Mouse (Mus musculus) adrenal gland, postnatal 4 days (tissue): Measurements from ENCODE around the gene Ccni. TPM values are rescaled to one million over a fixed set of nuclear protein-coding genes. Genes with fewer than 3 reads are reported as not detected.

Source experiments
- DNase-seq, 2 experiments: peaks; one replicate each; pipeline ENCODE4 v3.0.0; 2021 to 2022; ENCODE audit warnings: low spot score in 2 of 2, mixed read lengths in 2 of 2
- total RNA-seq, 2 experiments: library from RNA; stranded (reverse); gene quantifications; 2 replicates each; pipeline ENCODE4 v1.2.3; 2021

Ccni gene
- total RNA-seq, 2 experiments from 2014 or later, result 203 to 219 TPM

DNA sequence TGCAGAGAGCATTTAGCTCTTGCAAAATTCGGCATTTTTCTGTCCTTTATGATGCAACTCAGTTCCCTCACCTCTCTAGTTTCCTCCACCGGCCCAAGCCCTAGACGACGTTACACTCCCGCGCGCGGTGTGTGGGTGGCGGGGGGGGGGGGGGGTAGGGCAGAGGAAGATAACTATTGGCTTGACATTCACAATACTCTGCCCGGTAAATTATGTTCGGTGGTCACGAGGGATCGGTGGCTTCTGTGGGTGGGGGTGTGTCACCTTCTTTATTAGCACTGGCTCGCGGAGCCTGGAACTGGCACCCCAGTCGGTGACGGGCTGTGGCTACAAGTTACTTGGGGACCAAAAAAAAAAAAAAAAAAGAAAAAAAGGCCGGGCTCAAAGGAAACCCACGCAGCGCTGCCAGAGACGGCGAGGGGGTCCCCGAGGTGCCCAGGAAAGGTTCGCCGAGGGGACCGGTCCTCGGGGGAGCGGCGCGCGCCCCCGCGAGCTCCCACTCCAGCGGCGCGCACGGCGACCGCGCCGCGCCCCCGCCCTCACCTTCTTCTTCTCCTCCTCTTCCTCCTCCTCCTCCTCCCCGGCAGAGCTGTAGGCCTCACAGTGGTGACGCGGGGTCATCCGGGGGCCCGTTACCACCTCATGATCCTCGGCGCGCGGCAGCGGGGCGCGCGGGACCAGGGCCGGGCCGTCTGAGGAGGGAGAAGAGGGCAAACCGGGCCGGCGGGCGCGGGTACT is 755 bp downstream of the Ccni start:
- peak; percentile 19 to 23 for DNase-seq

DNA sequence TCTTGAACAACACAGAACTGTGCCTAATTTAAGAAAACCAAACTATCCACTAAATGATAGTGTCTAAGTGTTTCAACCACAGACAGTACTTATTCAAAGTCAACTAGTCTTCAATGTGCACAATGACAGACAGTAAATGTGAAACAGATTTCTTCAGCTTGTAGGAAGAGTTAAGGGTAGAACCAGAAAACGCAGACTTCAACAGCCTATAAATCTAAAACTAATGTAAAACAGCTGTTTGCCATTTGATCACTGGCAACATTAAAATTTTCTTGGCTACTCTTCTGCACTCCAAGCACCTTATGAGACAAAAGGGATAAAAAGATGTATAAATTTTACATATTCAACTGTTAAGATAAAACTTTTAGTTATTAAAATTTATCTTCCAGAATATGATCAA is 5.1 kb downstream of the Ccni start:
- DNase-seq, result no peak

DNA sequence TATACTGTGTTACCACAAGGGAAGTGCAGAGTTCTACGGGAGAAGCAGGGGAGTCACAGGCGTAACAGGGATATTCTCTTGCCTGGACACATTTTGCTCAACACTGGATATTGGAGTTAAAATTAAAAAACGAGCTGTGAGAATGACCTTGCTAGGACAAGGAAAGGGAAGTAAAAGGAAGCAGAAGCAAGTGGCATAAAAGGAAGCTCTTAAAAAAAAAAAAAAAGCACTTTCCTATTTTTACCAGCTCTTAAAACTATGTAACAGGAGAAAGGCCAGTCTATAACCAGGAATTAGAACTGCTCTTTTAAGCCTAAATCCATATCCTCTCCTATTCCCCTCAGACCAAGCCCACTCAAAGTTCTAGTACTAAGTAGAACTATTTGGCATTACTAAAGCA is 8.1 kb downstream of the Ccni start:
- no peak for DNase-seq

DNA sequence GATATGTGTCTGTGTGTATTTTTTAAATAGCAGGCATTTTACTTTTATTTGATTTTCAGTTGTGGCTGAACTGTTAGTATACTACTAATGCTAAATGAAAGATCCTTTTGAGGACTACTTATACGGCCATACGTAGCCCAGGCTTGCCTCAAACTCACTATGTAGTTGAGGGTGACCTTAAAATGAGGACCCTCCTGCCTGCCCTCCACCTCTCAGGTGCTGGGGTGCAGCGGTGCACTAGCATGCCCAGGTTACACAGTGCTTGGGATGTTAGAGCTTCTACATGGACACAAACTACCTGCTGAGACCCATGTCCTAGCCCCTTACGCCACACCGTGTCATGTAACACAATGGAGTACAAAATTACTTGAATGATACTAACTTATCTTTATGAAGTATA is 15.9 kb downstream of the Ccni start:
- no peak for DNase-seq

DNA sequence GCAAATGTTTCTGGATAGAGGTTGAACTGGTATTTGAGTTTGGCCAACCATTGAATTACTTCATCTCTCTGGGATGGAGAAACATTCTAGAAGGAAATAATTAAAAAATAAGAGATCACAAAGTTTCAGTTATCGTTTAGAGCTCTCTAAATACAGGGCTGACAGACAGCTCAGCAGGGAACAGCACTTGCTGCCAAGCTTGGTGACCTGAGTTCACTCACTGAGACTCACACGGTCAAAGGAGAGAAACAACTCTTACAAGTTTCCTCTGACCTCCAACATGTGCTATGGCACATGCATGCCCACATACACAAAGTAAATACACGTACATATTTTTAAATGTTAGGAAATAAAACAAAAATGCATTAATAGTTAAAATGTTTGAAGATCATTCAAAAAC is 16.7 kb downstream of the Ccni start:
- no peak for DNase-seq

DNA sequence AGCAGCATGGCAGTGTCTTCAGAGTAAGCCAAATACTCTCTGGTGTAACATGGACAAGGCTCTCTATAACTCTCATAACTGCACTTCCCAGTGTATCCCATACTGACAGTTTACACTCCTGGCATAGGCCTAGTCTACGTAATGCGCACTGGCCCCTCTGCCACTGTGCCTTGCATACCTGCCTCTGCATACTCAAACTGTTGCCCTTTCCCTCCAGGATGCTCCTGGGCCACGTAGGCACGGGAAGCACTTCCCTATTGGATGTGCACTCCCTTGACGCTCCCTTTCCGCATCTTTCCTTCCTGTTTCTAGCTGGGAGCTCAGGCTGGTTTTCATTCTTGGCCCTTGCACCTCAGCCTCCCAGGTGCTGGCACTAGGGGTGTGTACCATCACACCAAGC is 21.7 kb downstream of the Ccni start:
- no peak for DNase-seq

DNA sequence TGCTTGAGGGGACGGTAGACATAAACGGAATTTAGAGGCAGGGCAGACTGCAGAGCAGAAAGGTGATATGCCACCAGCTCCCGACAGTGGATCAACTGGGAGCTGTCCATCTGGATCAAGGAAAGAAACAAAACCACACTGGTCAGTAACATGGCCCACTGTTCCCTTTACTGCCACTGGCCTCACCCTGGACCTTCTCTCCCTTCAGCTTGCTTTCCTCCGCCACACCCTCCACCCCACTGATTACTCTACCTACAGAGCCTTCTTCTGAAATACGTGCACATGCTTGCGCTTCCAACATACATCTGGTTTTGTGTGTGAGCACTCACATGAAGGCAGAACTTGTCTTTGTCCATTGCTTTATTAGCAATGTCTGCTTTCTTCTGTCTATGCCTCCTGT is 23.0 kb downstream of the Ccni start:
- DNase-seq, result no peak

DNA sequence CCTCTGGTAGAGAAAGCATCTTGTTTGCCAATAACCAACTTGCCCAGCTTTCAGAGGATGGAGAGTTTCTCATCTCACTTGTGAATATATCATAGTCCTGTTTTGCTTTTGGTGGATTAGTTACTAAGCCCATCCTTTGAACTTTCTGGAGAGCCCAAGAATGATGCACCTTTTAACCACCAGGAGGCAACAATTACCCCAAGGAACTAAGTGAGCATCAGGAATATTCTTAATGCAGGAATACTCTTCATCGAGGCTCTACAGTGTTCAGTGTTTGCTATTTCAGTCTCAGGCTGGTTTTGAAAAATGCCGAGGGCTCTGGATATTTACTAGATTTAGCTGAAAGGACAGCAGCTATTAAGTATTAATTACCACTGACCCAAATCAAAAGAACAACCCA is 26.0 kb downstream of the Ccni start:
- DNase-seq, result no peak

DNA sequence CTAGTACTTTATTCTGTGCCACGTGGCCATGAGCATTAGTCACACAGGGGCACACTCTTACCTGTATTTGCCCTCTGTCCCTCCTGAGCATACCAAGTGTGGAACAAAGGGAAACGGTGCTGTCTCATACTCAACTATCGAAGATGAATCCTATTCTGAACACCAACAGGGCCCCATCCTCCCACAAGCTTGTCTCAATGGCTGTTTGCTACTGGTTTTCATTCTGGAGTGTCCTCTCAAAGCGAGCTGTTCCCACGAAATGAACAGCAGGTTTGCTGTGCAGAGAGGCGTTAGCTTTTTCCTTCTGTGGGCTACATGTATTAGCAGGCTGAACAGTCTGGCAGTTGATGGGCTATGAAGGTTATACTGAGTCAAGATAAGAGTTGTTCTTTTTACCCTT is 27.7 kb downstream of the Ccni start:
- DNase-seq, result no peak

DNA sequence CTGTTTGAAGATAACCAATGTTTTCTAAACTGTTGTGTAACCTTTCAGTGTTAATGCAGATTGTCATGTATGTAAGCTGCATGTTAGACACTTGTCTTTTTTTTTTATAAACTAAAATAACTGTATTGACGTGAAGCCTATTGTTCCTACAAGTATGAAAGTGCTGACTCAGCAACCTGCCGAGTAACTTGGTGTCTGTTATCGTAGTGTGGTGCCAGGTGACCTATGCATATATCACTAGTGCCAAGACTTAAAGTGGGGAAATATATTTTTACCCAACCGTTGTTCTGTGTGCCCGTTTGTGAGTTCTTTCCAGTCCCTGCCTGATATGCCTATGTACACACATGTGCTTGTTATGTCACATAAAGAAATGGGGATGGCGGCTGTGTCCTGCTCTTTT is 31.6 kb downstream of the Ccni start:
- no peak for DNase-seq

DNA sequence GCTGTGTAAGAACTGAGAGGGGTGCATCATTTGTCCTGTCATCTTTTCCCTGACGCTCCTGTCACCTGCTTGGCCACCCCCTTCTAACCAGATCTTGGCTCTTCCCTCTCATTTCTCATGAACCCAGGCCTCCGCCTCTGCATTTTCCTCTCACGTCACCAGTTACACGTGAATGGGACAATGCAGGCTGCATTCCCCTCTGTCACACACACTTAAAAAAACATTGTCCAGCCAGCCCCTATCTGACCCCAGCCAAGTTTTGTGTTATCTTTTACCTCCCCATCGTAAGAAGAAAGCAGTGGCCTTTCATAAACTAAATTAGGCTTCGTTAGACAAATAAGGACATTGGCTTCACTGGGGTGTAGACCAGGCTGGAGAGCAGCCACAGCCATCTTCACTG is 33.8 kb downstream of the Ccni start:
- no peak for DNase-seq

DNA sequence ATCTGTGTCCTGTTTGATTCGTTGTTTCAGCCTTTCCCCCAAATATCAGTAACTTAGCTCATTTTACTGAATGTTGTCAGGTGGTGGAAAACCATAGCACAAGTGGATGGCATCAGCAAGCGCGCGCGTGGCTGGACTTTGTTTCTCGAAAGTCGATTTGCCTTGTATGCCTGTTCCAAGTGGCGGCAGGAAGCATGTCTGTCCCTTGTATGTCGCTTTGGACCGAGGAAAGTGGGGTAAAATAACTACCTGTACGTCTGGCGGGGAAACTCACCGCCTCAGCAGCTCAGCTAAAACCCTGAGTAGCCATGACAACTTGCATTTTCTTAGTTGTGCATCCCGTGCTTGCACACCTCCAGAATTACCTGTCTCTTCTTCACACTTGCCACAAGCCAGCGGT is 34.9 kb downstream of the Ccni start:
- no peak for DNase-seq

DNA sequence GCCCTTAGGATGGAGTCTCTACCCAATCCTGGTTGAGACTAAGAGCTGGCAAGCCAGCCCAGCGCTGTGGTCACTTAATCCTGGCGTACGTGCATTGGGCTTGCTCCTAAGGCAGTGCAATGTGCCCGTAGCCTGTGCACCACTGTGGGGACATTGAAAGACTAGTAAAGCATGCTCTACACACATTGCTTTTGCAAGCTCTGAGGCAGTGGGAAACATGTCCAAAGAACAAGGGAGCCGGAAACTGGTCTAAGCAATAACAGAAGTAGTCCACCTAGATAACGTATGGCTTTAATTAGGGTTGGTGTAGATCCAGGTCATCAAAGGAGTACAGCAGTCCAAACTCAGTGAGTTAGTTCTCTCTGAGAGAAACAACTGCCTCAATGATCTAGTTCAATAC is 37.6 kb downstream of the Ccni start:
- DNase-seq, result no peak

DNA sequence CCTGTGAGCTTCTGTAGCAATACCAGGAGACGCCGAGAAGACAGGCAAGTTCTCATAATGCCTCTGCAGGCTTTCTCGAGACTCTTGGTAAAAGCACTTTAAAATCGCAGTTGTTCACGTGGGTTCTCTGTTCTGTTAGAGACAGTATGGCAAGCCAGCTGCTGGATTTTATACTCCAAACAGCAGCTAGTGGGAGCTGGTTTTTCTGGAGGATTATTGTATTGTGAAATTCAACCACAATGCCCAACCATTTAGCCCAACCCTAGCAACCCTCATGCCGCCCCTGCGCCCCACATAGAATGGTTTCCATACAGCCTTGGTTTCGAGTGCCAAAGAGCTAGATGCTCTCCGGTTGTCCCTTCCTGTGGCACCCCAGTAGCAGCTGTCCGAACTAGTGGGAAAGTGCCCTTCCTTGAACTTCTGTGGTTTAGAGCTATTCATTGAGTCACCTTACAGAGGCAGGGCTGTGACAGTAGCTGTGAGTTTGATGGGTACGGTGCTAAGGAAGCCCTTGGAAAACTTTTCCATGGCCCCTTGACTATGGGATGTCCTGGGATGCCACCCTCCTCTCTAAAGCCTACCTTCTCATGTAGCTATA is 38.3 kb downstream of the Ccni start:
- no peak for DNase-seq

DNA sequence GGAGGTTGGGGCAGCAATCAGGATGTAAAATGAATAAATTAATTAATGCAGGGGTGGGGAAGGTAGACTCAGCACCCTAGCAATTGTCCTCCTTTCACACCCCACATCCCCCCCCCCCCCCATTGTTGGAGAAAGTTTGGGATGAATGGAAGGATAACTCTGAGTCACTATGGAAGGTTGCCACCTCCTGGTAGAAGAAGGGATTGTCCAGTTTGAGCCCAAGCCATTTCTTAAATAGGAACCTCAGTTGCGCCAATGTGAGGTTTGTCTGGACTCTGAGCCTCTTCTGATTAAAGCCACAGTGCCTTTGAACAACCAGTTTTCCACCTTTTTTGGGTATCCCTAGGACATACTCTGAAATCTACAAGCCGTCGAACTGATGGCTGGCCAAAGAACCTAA is 42.8 kb downstream of the Ccni start:
- DNase-seq, result no peak

DNA sequence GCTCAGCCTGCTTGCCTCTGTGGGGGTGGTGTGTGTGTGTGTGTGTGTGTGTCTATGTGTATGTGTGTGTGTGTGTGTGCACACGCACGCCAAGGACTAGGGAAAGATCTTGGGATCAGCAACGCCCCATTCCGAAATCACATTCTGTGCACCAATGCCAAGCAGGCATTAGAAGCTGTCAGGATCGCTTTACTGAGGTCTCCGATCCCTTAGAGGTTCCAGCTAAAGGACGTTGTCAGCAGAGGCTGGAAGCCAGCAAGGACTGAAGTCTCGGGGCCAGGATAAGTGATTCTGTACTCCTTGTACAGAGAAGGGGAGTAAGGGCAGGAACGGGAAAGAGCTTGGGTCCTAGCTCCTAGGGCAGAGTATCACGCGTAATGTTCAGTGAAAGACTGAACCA is 51.9 kb downstream of the Ccni start:
- no peak for DNase-seq

DNA sequence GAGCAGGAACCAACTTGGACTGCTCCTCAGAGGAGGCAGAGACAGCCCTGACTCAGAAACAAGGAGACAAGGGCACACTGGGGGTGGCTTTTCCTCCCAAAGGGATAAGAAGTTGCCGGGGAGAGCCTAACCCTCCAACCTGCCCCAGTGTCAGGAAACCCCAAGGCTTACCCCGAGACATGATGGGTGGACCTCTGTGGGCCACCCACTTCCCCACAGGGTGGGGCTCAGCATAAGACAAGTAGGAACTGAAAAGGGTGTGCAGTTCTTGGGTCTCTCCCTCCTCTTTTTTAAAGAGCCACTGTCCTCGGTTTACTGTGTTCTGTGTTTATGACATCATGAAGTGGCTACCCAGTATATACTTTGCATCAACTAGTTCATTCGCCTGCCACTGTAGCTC is 53.8 kb downstream of the Ccni start:
- DNase-seq, result no peak

DNA sequence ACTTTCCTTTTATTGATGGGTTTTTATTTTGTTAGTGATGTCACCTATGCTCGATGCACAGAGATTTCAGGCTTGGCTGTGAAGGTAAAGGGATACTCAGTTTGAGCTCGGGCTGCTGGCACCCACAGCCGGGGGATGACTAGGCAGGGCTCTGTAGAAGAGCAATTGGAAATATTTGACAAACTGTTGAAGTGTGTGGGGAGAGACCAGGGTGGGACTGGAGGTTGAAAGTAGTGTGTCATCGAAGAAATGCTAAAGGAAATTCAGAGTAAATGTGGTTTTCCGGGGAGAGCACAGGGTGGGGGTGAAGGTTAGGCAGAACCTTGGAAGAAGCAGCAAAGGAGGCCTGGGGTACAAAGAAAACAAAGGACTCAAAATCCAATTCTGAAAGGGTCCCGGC is 54.3 kb downstream of the Ccni start:
- no peak for DNase-seq

DNA sequence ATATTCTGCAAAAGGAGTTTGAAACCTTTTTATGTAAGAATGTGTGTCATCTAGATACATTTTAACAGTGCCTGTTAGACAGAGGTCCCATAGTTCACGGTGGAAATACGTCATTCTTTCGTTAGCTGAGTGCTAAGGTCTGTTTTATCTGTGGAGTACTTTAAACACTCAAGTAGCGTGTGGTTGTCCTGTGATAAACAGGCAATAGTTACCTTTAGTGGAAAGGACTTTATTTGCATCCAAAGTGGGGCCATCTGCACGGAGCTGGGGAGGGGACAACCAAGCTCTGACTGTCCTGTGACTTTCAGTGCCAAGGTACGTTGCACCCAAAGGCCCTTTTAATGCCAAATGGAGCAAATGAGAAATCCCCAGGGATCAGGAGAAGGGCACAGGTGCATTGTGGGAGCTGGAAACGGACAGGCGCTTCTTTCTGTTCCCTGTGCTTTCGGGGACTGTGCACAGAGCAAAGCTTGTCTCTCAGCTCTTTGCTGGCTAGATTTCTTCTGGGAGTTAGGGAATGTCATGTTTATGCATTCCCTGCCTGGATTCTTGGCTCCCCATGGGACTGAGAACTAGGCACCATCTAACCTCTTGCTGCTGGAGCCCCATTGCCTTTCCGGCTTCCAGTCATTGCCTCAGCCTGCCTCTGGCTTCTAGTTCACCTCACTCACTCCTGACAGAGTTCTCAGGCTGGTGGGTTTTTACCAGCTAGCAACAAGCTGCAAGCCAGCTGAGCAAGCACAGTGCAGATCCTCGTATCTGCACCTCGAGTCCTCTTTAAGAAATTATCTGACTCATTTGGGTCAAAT is 56.1 kb downstream of the Ccni start:
- no peak for DNase-seq

DNA sequence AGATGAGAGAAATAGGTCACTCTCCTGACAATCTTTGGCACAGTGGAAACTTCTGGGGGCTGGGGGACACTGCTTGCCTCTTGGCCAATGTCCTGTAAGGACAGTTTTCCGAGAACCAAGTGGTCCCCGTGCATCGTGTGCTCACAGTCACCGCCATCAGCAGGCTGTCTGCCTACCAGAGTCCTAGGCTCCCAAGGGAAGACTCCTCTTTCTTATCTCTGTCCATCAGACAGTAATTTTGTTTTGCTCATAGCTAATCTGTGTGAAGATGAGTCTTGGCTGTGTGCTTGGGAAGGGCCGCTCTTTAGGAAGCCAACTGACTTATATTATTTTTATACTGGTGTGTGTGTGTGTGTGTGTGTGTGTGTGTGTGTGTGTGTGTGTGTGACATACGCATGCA is 60.8 kb downstream of the Ccni start:
- DNase-seq, result no peak

DNA sequence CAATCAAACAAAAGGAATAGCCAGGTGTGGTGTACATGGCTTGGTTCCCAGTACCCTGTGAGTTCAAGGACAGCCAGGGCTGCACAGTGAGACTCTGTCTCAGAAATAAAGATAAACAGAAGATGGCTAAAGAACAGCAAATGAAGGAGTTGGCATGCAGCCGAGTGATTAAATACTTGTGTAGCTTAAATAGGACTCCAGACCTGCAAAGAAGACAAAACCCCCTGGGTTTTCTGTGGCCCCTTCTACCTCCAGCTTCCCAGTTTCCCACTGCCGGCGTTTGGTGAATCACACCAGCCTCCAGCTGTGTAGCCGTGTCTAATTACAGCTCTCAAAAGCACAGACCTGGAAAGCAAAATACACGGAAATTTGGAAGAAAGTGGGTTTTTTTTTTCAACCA is 61.4 kb downstream of the Ccni start:
- DNase-seq, result no peak

DNA sequence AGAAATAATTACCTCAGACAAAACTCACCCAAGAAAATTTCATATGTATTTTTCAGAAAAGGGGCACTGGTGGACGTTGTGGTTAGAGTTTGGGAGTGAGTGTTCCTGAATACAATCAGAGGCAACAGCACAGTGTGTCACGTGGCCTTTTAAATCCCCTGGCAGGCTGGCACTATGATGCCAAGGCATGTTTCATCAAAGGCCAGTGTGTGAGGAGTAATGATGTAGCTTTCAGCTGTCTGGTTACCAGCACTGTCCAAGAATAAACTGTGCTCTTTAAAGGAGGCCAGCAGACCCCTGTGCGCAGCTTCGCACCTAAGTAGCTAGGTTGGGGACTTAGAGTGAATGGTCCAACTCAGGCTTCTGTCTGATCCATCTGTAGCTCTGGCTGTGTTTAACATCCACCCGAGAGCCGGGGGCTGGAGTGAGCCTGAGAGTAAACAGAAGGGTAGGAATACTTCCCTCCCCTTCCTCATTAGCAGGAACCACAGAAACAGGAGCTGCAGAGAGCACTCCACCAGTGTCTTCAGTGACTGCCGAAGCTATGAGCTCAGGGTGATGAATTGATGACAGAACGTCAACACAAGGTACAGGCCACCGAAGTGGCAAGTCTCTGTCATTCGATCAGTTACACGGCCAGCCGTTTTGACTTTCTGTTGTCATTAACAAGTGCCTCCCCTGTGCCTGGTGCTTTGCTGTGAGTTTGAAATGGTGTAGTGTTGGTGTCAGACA is 62.8 kb downstream of the Ccni start:
- no peak for DNase-seq
